Mouse (Mus musculus) heart, embryonic 11.5 days (tissue): Measurements from ENCODE around the gene F5. TPM values are rescaled to one million over a fixed set of nuclear protein-coding genes. Genes with fewer than 3 reads are reported as not detected.

Experiments used
- ATAC-seq: fragments of 200-750 bp; cut with Nextera tagmentation; replicated peaks from 2 replicates; pipeline ENCODE4 v1.8.0; 2017; ENCODE audit warnings: moderate library complexity; ENCODE audit not compliant: insufficient number of reproducible peaks, low FRiP score, low TSS enrichment
- H3K27ac ChIP-seq: fragments of 300-500 bp; sonication (generic); 2 replicates; pipeline ENCODE4 v1.5.1; 2014; ENCODE audit warnings: mild to moderate bottlenecking, low read depth, low read length
- H3K27me3 ChIP-seq: fragments of 300-500 bp; sonication (generic); 2 replicates; pipeline ENCODE4 v1.6.1; 2014; ENCODE audit warnings: mild to moderate bottlenecking, low read length, mixed read lengths; ENCODE audit not compliant: control insufficient read depth, insufficient read depth
- H3K36me3 ChIP-seq: fragments of 300-500 bp; sonication (generic); 2 replicates; pipeline ENCODE4 v1.6.1; 2014; ENCODE audit warnings: mild to moderate bottlenecking, low read length, moderate library complexity, mixed read lengths; ENCODE audit not compliant: control insufficient read depth, insufficient read depth
- H3K4me1 ChIP-seq: fragments of 300-500 bp; sonication (generic); 2 replicates; pipeline ENCODE4 v1.6.1; 2014; ENCODE audit warnings: low read length; ENCODE audit not compliant: control insufficient read depth, insufficient read depth
- H3K4me2 ChIP-seq: fragments of 300-500 bp; sonication (generic); 2 replicates; pipeline ENCODE4 v1.6.1; 2014; ENCODE audit warnings: mild to moderate bottlenecking, moderate library complexity
- H3K4me3 ChIP-seq: fragments of 300-500 bp; sonication (generic); 2 replicates; pipeline ENCODE4 v1.5.1; 2014; ENCODE audit warnings: low read depth, low read length
- H3K9ac ChIP-seq: fragments of 300-500 bp; sonication (generic); 2 replicates; pipeline ENCODE4 v1.6.1; 2014; ENCODE audit warnings: mild to moderate bottlenecking, low read depth, low read length, moderate library complexity
- H3K9me3 ChIP-seq: fragments of 300-500 bp; sonication (generic); replicated peaks from 2 replicates; pipeline ENCODE4 v1.6.1; 2016; ENCODE audit warnings: low read length; ENCODE audit not compliant: control insufficient read depth
- WGBS: fragments of 180-500 bp; shearing (Covaris S2); extraction: QIAGEN DNeasy Blood & Tissue Kit; methylation state at CpG from one replicate; pipeline ENCODE4 v1.1.7; 2014; ENCODE audit not compliant: insufficient replicate concordance; 5-methylcytosine and 5-hydroxymethylcytosine counted together
- polyA plus RNA-seq: library from polyadenylated mRNA; unstranded; fragments of >200 nt; fragmentation: Nextera tagmentation; extraction: Ambion mirVana; gene quantifications from 2 replicates; pipeline ENCODE4 v1.2.1, GENCODE M21; 2014

The F5 gene
- polyA plus RNA-seq, 1 experiment from 2014 or later, result 0.70 TPM

- no peaks in the 10 kb centered on the region for H3K9me3 ChIP-seq
- H3K27me3 ChIP-seq, result no peaks in the 10 kb centered on the region
- no peak for ATAC-seq
- no peak overlapping the region for H3K9ac ChIP-seq
- no peak overlapping the region for H3K27ac ChIP-seq
- 80% methylated on average over 4 of the region's 4 CpGs for WGBS
- H3K36me3 ChIP-seq, result no peaks in the 10 kb centered on the region
- H3K4me3 ChIP-seq, result no peak overlapping the region
- H3K4me1 ChIP-seq, result no peaks in the 10 kb centered on the region
- no peak overlapping the region for H3K4me2 ChIP-seq
Measured at GRCm38 (mm10) chr1:164210899-164211298, 59.3 kb downstream of the F5 start.

DNA sequence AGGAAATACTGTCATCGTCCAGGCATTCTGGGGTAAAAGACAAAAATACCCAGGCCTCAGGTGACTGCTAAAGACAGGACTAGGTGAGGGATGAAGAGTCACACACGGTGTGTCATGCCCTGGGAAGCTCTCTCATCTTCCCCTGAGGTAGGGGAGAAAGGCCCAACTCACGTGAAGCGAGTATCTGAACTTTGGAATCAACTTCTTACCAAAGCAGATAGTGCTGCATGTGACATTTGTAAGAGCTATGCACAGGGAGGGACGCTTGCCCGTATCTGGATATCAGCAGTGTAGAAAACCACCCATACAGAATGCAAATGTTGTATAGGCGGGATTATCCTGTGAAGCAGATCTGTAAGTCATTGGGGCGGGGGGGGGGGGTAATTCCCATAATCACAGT, 61.0 kb downstream of the F5 start:
- no peak overlapping the region for H3K4me3 ChIP-seq
- H3K27ac ChIP-seq, result no peak overlapping the region
- H3K4me2 ChIP-seq, result no peak overlapping the region
- no peak overlapping the region for H3K9ac ChIP-seq
- no peaks in the 10 kb centered on the region for H3K9me3 ChIP-seq
- 78% methylated on average over 8 of the region's 8 CpGs for WGBS
- H3K36me3 ChIP-seq, result no peaks in the 10 kb centered on the region
- ATAC-seq, result no peak
- H3K27me3 ChIP-seq, result no peaks in the 10 kb centered on the region
- H3K4me1 ChIP-seq, result no peaks in the 10 kb centered on the region; the same call in 1 of the 2 replicates

GRCm38 (mm10) chr1:164214190-164214589, 62.6 kb downstream of the F5 start:
- WGBS, result 60% methylated on average over 8 of the region's 8 CpGs
- H3K9me3 ChIP-seq, result no peaks in the 10 kb centered on the region
- H3K4me1 ChIP-seq, result no peaks in the 10 kb centered on the region; the same call in 1 of the 2 replicates
- H3K36me3 ChIP-seq, result no peaks in the 10 kb centered on the region
- no peaks in the 10 kb centered on the region for H3K27me3 ChIP-seq
- no peak overlapping the region for H3K9ac ChIP-seq
- no peak overlapping the region for H3K4me2 ChIP-seq
- no peak overlapping the region for H3K27ac ChIP-seq
- no peak for ATAC-seq
- no peak overlapping the region for H3K4me3 ChIP-seq

DNA sequence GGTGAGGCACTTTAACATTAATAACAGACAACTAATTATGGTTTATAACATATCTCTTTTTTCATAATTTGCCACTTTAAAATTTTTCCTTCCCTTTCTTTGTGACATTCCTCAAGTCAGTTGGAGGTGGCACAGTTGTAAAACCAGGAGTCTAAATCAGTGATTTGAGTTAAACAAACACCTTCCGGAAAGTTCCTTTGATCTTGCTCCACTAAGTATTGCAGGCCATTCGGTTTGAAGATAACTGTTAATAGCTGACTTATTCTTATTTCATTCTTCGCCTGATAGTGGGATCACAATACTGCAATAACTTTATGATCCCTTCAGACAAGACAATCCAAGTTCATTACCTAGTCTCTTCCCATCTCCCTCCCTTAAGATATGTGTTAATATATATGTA, 63.5 kb downstream of the F5 start:
- Histone ChIP-seq H3K36me3 (no peaks in the 10 kb centered on the region), H3K4me1 (no peaks in the 10 kb centered on the region; the same call in 1 of the 2 replicates), H3K27ac (no peak overlapping the region), H3K9ac (no peak overlapping the region), H3K4me2 (no peak overlapping the region), H3K4me3 (no peak overlapping the region), H3K27me3 (no peaks in the 10 kb centered on the region), H3K9me3 (no peaks in the 10 kb centered on the region)
- 66% methylated on average over 3 of the region's 3 CpGs for WGBS
- no peak for ATAC-seq

DNA sequence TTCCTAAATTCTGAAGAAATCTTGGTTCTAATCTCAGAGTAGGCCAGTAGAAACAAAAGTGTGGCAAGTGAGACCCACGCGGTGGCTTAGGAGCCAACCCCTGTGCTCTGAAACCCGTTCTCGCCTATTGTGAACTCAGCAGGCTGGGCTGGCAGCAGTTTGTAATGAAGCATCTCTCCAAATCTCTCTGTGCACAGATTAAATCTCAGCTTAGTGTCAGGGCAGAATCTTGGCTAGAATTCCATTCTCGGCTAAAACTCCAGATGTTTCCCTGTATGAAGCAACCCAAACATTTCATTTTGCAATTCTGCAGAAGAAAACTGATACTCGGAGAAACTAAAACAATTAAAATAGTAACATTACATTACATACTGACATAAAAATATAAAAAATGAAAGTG, 63.9 kb downstream of the F5 start:
- H3K4me2 ChIP-seq, result no peak overlapping the region
- WGBS, result 74% methylated on average over 6 of the region's 6 CpGs
- no peak overlapping the region for H3K4me3 ChIP-seq
- H3K9me3 ChIP-seq, result no peaks in the 10 kb centered on the region
- H3K4me1 ChIP-seq, result no peaks in the 10 kb centered on the region; the same call in 1 of the 2 replicates
- no peaks in the 10 kb centered on the region for H3K36me3 ChIP-seq
- H3K27ac ChIP-seq, result no peak overlapping the region
- H3K9ac ChIP-seq, result no peak overlapping the region
- no peak for ATAC-seq
- H3K27me3 ChIP-seq, result no peaks in the 10 kb centered on the region

- WGBS, result 35% methylated on average over 15 of the region's 15 CpGs
- Histone ChIP-seq H3K4me1 (no peaks in the 10 kb centered on the region; the same call in 1 of the 2 replicates), H3K9me3 (no peaks in the 10 kb centered on the region), H3K4me2 (peak overlapping the region; percentile 45), H3K27me3 (no peaks in the 10 kb centered on the region), H3K36me3 (no peaks in the 10 kb centered on the region), H3K27ac (no peak overlapping the region), H3K4me3 (0 out of 2 replicates have a peak overlapping the region, but pooled peaks have one; percentile 12), H3K9ac (no peak overlapping the region)
- no peak for ATAC-seq
Measured at GRCm38 (mm10) chr1:164217791-164218685, 66.4 kb downstream of the F5 start.

GRCm38 (mm10) chr1:164220261-164220660, 68.6 kb downstream of the F5 start:
- Histone ChIP-seq H3K9me3 (no peaks in the 10 kb centered on the region), H3K4me2 (no peak overlapping the region), H3K36me3 (no peaks in the 10 kb centered on the region), H3K4me1 (no peaks in the 10 kb centered on the region; the same call in 1 of the 2 replicates), H3K4me3 (no peak overlapping the region), H3K27me3 (no peaks in the 10 kb centered on the region), H3K9ac (no peak overlapping the region), H3K27ac (no peak overlapping the region)
- no peak for ATAC-seq
- 81% methylated on average over 4 of the region's 4 CpGs for WGBS

- H3K9me3 ChIP-seq, result no peaks in the 10 kb centered on the region
- H3K4me1 ChIP-seq, result no peaks in the 10 kb centered on the region
- H3K4me2 ChIP-seq, result no peak overlapping the region
- ATAC-seq, result no peak
- H3K36me3 ChIP-seq, result no peaks in the 10 kb centered on the region
- no peak overlapping the region for H3K9ac ChIP-seq
- H3K4me3 ChIP-seq, result no peak overlapping the region
- no peaks in the 10 kb centered on the region for H3K27me3 ChIP-seq
- no peak overlapping the region for H3K27ac ChIP-seq
Measured at GRCm38 (mm10) chr1:164223089-164223488, 71.5 kb downstream of the F5 start.
